Mouse (Mus musculus): ENCODE measurements at regions not wholly inside any gene's neighbourhood (a gene's known extent, or its start where the extent isn't known, plus 50 kb on each side); places are given as distances from the start of the nearest gene placed in this dataset.
A peak's percentile ranks its signal among the peaks of the same experiment; 100 is the strongest.

DNA sequence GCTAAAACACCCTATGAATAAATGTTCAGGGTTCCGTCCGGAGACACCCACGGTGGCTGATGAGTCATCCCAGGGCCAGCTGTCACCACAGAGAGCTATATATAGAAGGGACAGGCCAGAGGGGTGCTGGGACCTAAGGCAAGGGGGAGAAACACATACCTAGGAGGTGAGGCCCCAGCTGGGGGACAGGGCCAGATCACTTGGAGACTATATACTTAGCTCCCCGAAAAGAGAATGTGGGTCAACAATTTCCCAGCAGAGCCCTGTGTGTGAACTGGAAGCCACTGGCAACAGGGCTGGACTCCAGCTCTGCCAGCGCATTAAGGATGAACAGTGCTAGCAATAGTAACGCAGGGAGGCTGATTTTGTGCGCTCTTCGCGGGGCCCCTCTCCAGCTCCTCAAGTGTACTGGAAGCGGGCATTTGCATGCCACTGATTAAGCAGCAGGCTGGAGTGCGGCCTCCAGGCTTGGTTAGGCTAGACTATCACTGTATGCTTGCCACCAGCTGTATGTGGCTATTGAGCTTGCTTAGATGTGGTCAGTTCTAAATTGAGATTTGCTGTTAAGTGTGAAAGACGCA lies 320.4 kb downstream of the Bcor start:
- Histone ChIP-seq H3K27me3 (replicated peaks; ENCODE audit: control insufficient read depth, insufficient read depth, low read length) (no peaks in the 10 kb centered on the region), H3K9ac (ENCODE audit: low read length) (no peak overlapping the region), H3K4me1 (ENCODE audit: control insufficient read depth, insufficient read depth, low read length) (no peaks in the 10 kb centered on the region), H3K36me3 (ENCODE audit: control insufficient read depth, insufficient read depth, low read length) (no peaks in the 10 kb centered on the region), H3K4me3 (ENCODE audit: low read depth, low read length) (no peak overlapping the region), H3K4me2 (ENCODE audit: low read length) (no peak overlapping the region), H3K9me3 (replicated peaks; ENCODE audit: control insufficient read depth, low read length) (no peaks in the 10 kb centered on the region), H3K27ac (ENCODE audit: low read depth, low read length) (no peak overlapping the region)
- WGBS: 71% methylated on average over 12 of the region's 12 CpGs
- ATAC-seq (no peak), DNase-seq (ENCODE audit: low spot score) (peak; percentile 22)

GRCm38 (mm10) chrX:11840319-11841035 lies 319.7 kb downstream of the Bcor start:
- ATAC-seq (no peak), DNase-seq (ENCODE audit: low spot score) (no peak)
- no peak overlapping the region for H3K27ac ChIP-seq (ENCODE audit: low read depth, low read length)
- no peak overlapping the region for H3K4me3 ChIP-seq (ENCODE audit: low read depth, low read length)
- WGBS: 68% methylated on average over 11 of the region's 11 CpGs
- no peaks in the 10 kb centered on the region for H3K9me3 ChIP-seq (replicated peaks; ENCODE audit: control insufficient read depth, low read length)
- H3K36me3 ChIP-seq (ENCODE audit: control insufficient read depth, insufficient read depth, low read length): no peaks in the 10 kb centered on the region
- no peak overlapping the region for H3K4me2 ChIP-seq (ENCODE audit: low read length)
- H3K27me3 ChIP-seq (replicated peaks; ENCODE audit: control insufficient read depth, insufficient read depth, low read length): no peaks in the 10 kb centered on the region
- H3K4me1 ChIP-seq (ENCODE audit: control insufficient read depth, insufficient read depth, low read length): no peaks in the 10 kb centered on the region
- no peak overlapping the region for H3K9ac ChIP-seq (ENCODE audit: low read length)

DNA sequence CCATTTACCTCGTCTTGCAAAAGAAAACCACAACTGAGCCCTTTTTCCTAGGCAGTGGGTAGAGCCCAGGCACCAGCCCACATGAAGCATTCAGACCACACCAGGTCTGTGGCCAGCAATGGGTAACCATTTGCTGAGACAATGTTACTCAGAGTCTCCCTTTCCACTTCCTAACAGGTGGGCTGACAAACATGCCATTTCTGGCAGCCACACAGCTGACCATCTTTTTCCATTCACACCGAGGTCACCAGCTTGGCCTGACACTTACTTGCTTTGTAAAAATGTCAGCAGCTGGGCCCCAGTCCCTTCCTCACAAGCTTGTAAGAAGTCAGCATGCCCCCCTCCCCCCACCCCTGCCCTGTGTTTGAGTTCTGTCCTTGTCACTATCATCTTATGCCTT lies 314.6 kb downstream of the Bcor start:
- Histone ChIP-seq H3K9me3 (replicated peaks; ENCODE audit: control insufficient read depth, low read length) (no peaks in the 10 kb centered on the region), H3K27ac (ENCODE audit: low read depth, low read length) (no peak overlapping the region), H3K27me3 (replicated peaks; ENCODE audit: control insufficient read depth, insufficient read depth, low read length) (no peaks in the 10 kb centered on the region), H3K36me3 (ENCODE audit: control insufficient read depth, insufficient read depth, low read length) (no peaks in the 10 kb centered on the region), H3K9ac (ENCODE audit: low read length) (no peak overlapping the region), H3K4me3 (ENCODE audit: low read depth, low read length) (no peak overlapping the region), H3K4me2 (ENCODE audit: low read length) (no peak overlapping the region), H3K4me1 (ENCODE audit: control insufficient read depth, insufficient read depth, low read length) (no peaks in the 10 kb centered on the region)
- ATAC-seq: no peak
- WGBS: 71% methylated on average over 2 of the region's 2 CpGs
- DNase-seq (ENCODE audit: low spot score): no peak

- ATAC-seq (no peak), DNase-seq (ENCODE audit: low spot score) (no peak)
- 69% methylated on average over 4 of the region's 4 CpGs for WGBS
- no peaks in the 10 kb centered on the region for H3K9me3 ChIP-seq (replicated peaks; ENCODE audit: control insufficient read depth, low read length)
- H3K4me2 ChIP-seq (ENCODE audit: low read length): no peak overlapping the region
- H3K36me3 ChIP-seq (ENCODE audit: control insufficient read depth, insufficient read depth, low read length): no peaks in the 10 kb centered on the region
- no peak overlapping the region for H3K27ac ChIP-seq (ENCODE audit: low read depth, low read length)
- peaks cover 3% of the 10 kb centered on the region; the same call in 1 of the 2 replicates for H3K4me1 ChIP-seq (ENCODE audit: control insufficient read depth, insufficient read depth, low read length)
- no peak overlapping the region for H3K4me3 ChIP-seq (ENCODE audit: low read depth, low read length)
- no peaks in the 10 kb centered on the region for H3K27me3 ChIP-seq (replicated peaks; ENCODE audit: control insufficient read depth, insufficient read depth, low read length)
- H3K9ac ChIP-seq (ENCODE audit: low read length): no peak overlapping the region
These were observed 304.2 kb downstream of the Bcor start for GRCm38 (mm10) chrX:11855910-11856309.

- Histone ChIP-seq H3K4me2 (ENCODE audit: low read length) (no peak overlapping the region), H3K9ac (ENCODE audit: low read length) (no peak overlapping the region), H3K27me3 (replicated peaks; ENCODE audit: control insufficient read depth, insufficient read depth, low read length) (0 out of 2 replicates have a peak, but pooled peaks cover 2% of the 10 kb centered on the region), H3K4me3 (ENCODE audit: low read depth, low read length) (no peak overlapping the region), H3K4me1 (ENCODE audit: control insufficient read depth, insufficient read depth, low read length) (peaks cover 7% of the 10 kb centered on the region), H3K9me3 (replicated peaks; ENCODE audit: control insufficient read depth, low read length) (no peaks in the 10 kb centered on the region), H3K36me3 (ENCODE audit: control insufficient read depth, insufficient read depth, low read length) (no peaks in the 10 kb centered on the region), H3K27ac (ENCODE audit: low read depth, low read length) (no peak overlapping the region)
- DNase-seq (ENCODE audit: low spot score) (peak; percentile 61), ATAC-seq (no peak)
- WGBS: 55% methylated on average over 9 of the region's 9 CpGs
These were observed 300.8 kb downstream of the Bcor start for GRCm38 (mm10) chrX:11859396-11859795.

DNA sequence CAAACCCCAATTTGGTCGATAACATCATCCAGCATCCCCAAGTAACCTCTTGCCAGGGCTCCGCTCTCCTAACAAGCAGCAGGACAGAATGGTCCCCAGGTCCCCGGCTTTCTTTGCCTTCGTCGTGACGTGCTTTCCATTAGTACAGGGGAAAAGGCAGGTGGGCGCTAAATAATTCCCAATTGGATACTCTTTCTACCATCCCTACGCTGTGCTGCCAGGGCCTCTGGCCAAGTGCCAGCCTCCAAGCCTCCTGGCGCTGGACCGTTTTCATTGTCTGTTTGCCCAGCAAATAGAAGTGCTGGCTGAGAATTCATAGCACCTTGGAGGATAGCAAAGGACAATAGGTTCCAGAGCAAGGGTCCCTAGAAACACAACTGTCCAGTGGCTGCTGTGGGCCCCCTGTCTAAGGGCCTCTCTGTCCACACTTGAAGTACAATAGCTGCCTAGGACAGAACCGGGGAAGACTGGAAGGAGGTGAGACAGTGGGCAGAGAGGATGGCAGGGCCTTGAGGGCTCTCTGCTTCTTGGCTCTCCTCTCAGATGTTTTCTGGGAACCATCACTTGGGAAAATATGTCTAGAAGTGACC lies 298.9 kb downstream of the Bcor start:
- Histone ChIP-seq H3K4me3 (ENCODE audit: low read depth, low read length) (no peak overlapping the region), H3K27ac (ENCODE audit: low read depth, low read length) (no peak overlapping the region), H3K27me3 (replicated peaks; ENCODE audit: control insufficient read depth, insufficient read depth, low read length) (0 out of 2 replicates have a peak, but pooled peaks cover 2% of the 10 kb centered on the region), H3K36me3 (ENCODE audit: control insufficient read depth, insufficient read depth, low read length) (no peaks in the 10 kb centered on the region), H3K9me3 (replicated peaks; ENCODE audit: control insufficient read depth, low read length) (no peaks in the 10 kb centered on the region), H3K4me1 (ENCODE audit: control insufficient read depth, insufficient read depth, low read length) (peaks cover 7% of the 10 kb centered on the region), H3K9ac (ENCODE audit: low read length) (no peak overlapping the region), H3K4me2 (ENCODE audit: low read length) (no peak overlapping the region)
- peak; percentile 34 for DNase-seq (ENCODE audit: low spot score)
- 39% methylated on average over 11 of the region's 11 CpGs for WGBS
- peak; percentile 34 for ATAC-seq

DNA sequence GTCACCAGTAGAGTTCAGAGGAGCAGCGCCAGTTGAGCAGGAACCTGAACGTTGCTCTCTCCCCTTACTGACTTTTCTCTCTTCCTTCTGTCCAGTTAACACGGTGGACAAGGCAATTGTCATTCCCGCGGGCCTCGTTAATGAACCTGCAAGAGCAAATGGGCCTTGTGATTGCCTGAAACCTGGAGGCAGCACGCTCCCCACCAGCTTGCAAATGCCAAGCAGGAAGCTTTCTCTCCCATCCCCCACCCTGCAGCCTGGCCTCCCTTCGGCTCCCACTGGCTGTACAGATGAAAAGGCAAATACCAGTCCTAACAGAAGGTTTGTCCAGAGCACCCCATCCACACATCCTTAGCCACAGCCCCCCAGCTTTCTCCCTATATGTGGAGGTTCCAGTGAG lies 298.3 kb downstream of the Bcor start:
- H3K27ac ChIP-seq (ENCODE audit: low read depth, low read length): no peak overlapping the region
- DNase-seq (ENCODE audit: low spot score) (peak; percentile 38), ATAC-seq (no peak)
- 36% methylated on average over 8 of the region's 8 CpGs for WGBS
- H3K4me3 ChIP-seq (ENCODE audit: low read depth, low read length): no peak overlapping the region
- no peak overlapping the region for H3K4me2 ChIP-seq (ENCODE audit: low read length)
- peaks cover 7% of the 10 kb centered on the region for H3K4me1 ChIP-seq (ENCODE audit: control insufficient read depth, insufficient read depth, low read length)
- H3K36me3 ChIP-seq (ENCODE audit: control insufficient read depth, insufficient read depth, low read length): no peaks in the 10 kb centered on the region
- no peak overlapping the region for H3K9ac ChIP-seq (ENCODE audit: low read length)
- no peaks in the 10 kb centered on the region for H3K9me3 ChIP-seq (replicated peaks; ENCODE audit: control insufficient read depth, low read length)
- H3K27me3 ChIP-seq (replicated peaks; ENCODE audit: control insufficient read depth, insufficient read depth, low read length): 0 out of 2 replicates have a peak, but pooled peaks cover 2% of the 10 kb centered on the region

DNA sequence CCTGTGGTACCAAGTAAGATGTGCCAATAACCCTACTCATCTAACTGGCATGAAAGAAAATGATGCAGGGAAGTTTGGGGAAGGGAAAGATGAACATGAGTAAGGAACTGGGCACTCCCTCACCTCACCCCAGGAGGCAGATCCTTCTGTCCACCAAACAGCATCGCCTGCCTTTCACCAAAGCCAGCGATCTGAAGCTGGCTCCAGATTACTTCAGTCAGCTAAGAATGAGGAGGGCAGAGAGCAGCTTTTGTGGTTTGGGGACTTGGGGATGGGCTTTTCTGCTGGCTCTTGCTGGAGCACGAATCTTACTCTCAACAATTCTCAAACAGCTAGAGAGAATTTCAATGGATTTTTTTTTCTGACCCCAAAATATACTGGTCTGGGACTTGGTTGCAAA lies 297.0 kb downstream of the Bcor start:
- Histone ChIP-seq H3K27me3 (replicated peaks; ENCODE audit: control insufficient read depth, insufficient read depth, low read length) (0 out of 2 replicates have a peak, but pooled peaks cover 2% of the 10 kb centered on the region), H3K27ac (ENCODE audit: low read depth, low read length) (no peak overlapping the region), H3K9ac (ENCODE audit: low read length) (no peak overlapping the region), H3K9me3 (replicated peaks; ENCODE audit: control insufficient read depth, low read length) (no peaks in the 10 kb centered on the region), H3K4me2 (ENCODE audit: low read length) (no peak overlapping the region), H3K4me3 (ENCODE audit: low read depth, low read length) (no peak overlapping the region), H3K4me1 (ENCODE audit: control insufficient read depth, insufficient read depth, low read length) (peaks cover 7% of the 10 kb centered on the region), H3K36me3 (ENCODE audit: control insufficient read depth, insufficient read depth, low read length) (no peaks in the 10 kb centered on the region)
- ATAC-seq: no peak
- WGBS: 28% methylated on average over 3 of the region's 3 CpGs
- DNase-seq (ENCODE audit: low spot score): no peak

DNA sequence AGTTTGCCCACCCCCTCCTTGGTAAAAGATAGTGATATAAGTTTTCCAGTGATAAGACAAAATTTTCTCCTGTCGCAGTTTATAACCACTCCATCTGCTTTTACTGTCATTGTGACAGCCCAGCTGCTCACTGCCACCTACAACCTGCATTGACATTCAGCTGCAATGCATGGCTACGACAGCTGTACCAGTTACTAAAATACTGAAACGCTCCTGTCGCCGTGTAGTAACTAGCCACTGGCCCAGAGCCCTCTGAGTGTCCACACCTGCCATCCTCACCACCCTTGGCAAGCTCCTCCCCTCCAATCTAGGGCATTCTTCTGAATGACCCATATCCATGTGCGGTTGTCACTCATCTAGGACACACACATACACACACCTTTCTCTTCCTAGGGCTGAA lies 286.2 kb downstream of the Bcor start:
- Histone ChIP-seq H3K4me2 (ENCODE audit: low read length) (no peak overlapping the region), H3K4me3 (ENCODE audit: low read depth, low read length) (no peak overlapping the region)
- no peak for ATAC-seq

More for the DNA sequence above, 286.2 kb downstream of the Bcor start:
- H3K4me1 ChIP-seq (ENCODE audit: control insufficient read depth, insufficient read depth, low read length): no peaks in the 10 kb centered on the region
- no peak overlapping the region for H3K27ac ChIP-seq (ENCODE audit: low read depth, low read length)
- no peaks in the 10 kb centered on the region for H3K36me3 ChIP-seq (ENCODE audit: control insufficient read depth, insufficient read depth, low read length)
- no peaks in the 10 kb centered on the region for H3K9me3 ChIP-seq (replicated peaks; ENCODE audit: control insufficient read depth, low read length)
- H3K27me3 ChIP-seq (replicated peaks; ENCODE audit: control insufficient read depth, insufficient read depth, low read length): no peaks in the 10 kb centered on the region
- H3K9ac ChIP-seq (ENCODE audit: low read length): no peak overlapping the region
- WGBS: 84% methylated on average over 6 of the region's 6 CpGs
- no peak for DNase-seq (ENCODE audit: low spot score)

Data from forebrain, embryonic 14.5 days (tissue).